Mouse (Mus musculus): ENCODE data around the gene Zfp811. TPM values are rescaled to one million over a fixed set of nuclear protein-coding genes. Genes with fewer than 3 reads are reported as not detected.

The Zfp811 gene
- polyA plus RNA-seq (2012; ENCODE audit: low replicate concordance) = not detected in 2 replicates

DNA sequence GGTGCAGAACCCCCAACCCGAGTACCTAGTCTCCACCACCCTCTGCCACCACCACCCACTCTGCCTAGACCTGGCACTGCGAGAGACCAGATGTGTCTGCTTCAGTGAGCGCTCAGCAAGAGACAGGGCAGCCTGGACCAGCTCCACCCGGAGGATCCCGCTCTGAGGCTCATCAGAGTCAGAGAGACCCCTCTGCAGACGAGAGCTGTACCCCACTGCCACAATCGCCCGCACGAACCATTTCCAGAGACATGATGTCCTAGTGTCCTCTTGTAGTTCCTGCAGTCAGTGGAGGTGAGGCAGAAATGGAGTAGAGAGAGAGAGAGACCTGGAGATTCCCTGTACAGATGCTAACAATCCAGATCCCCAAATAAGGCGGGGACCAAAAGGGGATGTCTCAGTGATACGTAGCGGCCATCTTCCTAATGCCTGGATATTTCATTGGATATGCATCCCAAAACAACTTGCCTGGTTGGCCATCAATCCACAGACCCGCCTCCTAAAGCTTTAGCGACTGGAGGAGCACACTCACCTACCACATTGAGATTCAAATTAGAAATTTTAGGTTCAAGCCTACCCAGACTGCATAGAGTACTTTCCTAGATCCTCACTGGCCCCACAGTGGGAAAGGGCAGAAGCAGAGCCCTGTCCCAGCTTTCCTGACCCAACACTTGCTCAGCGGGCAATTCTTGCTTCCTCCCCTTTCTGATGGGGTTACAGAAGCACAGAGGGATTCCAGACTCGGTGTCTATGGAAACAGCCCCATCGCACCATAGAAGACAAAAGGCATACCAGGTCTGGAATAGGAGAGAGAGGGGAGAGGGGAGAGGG, at the start of gene Zfp811:
Zfp811 (minus strand) TSS at position 388 of the 831 bp plus-strand sequence.

DNA sequence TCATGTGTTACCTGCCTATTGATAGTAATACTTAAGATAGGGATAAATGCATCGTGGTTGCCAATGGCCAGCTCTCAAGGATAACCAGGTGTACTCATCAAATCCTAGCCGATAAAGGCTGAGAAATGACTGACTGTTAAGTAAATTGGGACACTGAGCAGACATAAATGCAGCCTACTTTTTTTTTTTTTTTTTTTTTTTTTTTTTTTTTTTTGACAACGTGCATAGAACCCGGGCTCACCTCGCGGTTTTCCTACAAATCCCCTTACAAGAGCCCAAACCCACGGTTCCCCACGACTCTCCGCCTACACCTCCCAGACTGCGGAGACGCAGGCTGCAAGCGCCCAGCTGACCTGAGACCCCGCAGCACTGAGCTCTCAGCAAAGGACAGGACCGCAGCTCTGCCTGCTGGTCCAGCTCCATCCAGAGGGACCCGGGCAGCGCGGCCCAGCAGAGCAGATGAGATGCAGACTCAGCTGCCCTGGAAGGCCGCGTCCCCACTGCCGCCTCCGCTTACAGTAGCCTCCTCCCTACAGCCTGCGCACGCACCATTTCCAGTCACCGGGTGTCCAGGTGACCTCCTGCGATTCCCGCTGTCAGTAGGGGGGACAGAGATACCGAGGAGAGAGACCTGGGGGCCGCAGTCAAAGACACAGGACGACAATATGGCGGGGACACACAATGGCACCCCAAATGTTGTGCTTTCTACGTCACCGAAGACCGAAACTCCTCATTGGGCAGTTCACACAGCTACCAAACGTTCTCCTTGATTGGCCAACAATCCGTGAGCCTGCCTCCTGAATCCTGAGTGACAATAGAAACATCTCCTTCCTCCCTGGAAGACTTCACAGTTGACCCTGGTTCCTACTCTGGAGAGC, 20.0 kb upstream of the Zfp811 start, which contains the start of gene Zfp799:
Zfp799 (minus strand) TSS at position 722 of the 878 bp plus-strand sequence.

DNA sequence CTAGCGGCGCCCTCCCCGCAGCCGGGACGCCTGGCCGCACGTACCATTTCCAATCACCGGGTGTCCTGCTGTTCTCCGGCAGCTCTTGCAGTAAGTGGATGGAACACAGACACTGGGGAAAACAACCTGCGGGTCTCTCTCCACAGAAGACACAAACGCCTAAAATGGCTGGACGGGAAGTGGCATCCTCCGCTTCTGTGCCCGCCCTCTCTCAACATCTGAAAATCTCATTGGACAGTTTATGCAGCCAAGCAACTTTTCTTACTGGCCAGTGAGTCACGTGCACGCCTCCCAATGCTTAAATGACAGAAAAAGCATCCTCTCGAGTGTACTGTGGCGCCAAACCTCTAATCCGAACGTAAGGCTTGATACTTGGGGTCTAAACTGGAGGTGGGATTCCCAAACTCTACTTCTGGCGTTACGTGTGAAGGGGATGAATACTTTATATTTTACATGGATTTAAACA, 21.6 kb downstream of the Zfp811 start, which contains the start of gene Zfp871:
Zfp871 (minus strand) TSS at position 194 of the 466 bp plus-strand sequence.

Other genes with a start within 250 kb of the Zfp811 start
- gene Cyp4f37, start 188.6 kb downstream of the Zfp811 start, polyA plus RNA-seq (2012; ENCODE audit: low replicate concordance) = 0.15 and 0.42 TPM in 2 replicates
- not detected in 2 replicates for gene Cyp4f40, start 151.0 kb downstream of the Zfp811 start, polyA plus RNA-seq (2012; ENCODE audit: low replicate concordance)
- gene Cyp4f15, start 124.3 kb downstream of the Zfp811 start, polyA plus RNA-seq (2012; ENCODE audit: low replicate concordance) = not detected in 2 replicates
- gene Zfp871, start 21.6 kb downstream of the Zfp811 start, polyA plus RNA-seq (2012; ENCODE audit: low replicate concordance) = 0.29 and 1.4 TPM in 2 replicates
- gene Zfp799, start 20.3 kb upstream of the Zfp811 start, polyA plus RNA-seq (2012; ENCODE audit: low replicate concordance) = 0.02 and 1.1 TPM in 2 replicates
- 0.22 TPM in 1 of 2 replicates, not detected in the other for gene Zfp870, start 81.7 kb upstream of the Zfp811 start, polyA plus RNA-seq (2012; ENCODE audit: low replicate concordance)
- gene Cyp4f14, start 107.4 kb upstream of the Zfp811 start, polyA plus RNA-seq (2012; ENCODE audit: low replicate concordance) = not detected in 2 replicates
- gene Cyp4f13, start 137.5 kb upstream of the Zfp811 start, polyA plus RNA-seq (2012; ENCODE audit: low replicate concordance) = 14.7 and 37.1 TPM in 2 replicates
- gene Zfp472, start 155.9 kb upstream of the Zfp811 start, polyA plus RNA-seq (2012; ENCODE audit: low replicate concordance) = 0.21 and 0.26 TPM in 2 replicates
- 0.42 TPM in 1 of 2 replicates, not detected in the other for gene Zfp952, start 183.2 kb upstream of the Zfp811 start, polyA plus RNA-seq (2012; ENCODE audit: low replicate concordance)
- gene Zfp763, start 223.5 kb upstream of the Zfp811 start, polyA plus RNA-seq (2012; ENCODE audit: low replicate concordance) = 0.44 TPM in 1 of 2 replicates, not detected in the other

Measured in leukemia stem cell, adult 10-12 weeks (primary cell).